Mouse (Mus musculus) midbrain, embryonic 11.5 days (tissue): ENCODE results near the gene Plekhh3. TPM values are rescaled to one million over a fixed set of nuclear protein-coding genes. Genes with fewer than 3 reads are reported as not detected.

Experiments
- microRNA-seq: library from miRNA; unstranded; fragments of <30 nt; microRNA quantifications from one replicate; pipeline ENCODE4, GENCODE M21; 2017
- polyA plus RNA-seq: library from polyadenylated mRNA; unstranded; fragments of >200 nt; fragmentation: Nextera tagmentation; extraction: Ambion mirVana; gene quantifications from 2 replicates; pipeline ENCODE4 v1.2.1, GENCODE M21; 2014

The Plekhh3 gene
- polyA plus RNA-seq, 1 experiment from 2014 or later, result 5.8 TPM

Small RNAs within 50 kb of the gene (microRNA-seq; reads per million reads assigned to microRNA genes)
- not detected for gene Gm27626

Other genes with a start within 250 kb of the Plekhh3 start
- 22.8 and 24.0 TPM in 2 replicates for gene Stat3, start 231.8 kb downstream of the Plekhh3 start, polyA plus RNA-seq
- gene Cavin1, start 200.5 kb downstream of the Plekhh3 start, polyA plus RNA-seq, result 12.5 and 14.8 TPM in 2 replicates
- gene Atp6v0a1, start 161.9 kb downstream of the Plekhh3 start, polyA plus RNA-seq, result 42.5 and 45.9 TPM in 2 replicates
- 6.0 and 6.9 TPM in 2 replicates for gene Naglu, start 101.3 kb downstream of the Plekhh3 start, polyA plus RNA-seq
- 0.10 TPM in 1 of 2 replicates, not detected in the other for gene Hsd17b1, start 92.9 kb downstream of the Plekhh3 start, polyA plus RNA-seq
- gene Coasy, start 88.8 kb downstream of the Plekhh3 start, polyA plus RNA-seq, result 53.2 and 53.3 TPM in 2 replicates
- gene Mlx, start 84.1 kb downstream of the Plekhh3 start, polyA plus RNA-seq, result 38.0 and 47.0 TPM in 2 replicates
- gene Psmc3ip, start 75.9 kb downstream of the Plekhh3 start, polyA plus RNA-seq, result 57.0 and 64.8 TPM in 2 replicates
- 11.0 and 11.4 TPM in 2 replicates for gene Retreg3, start 51.5 kb downstream of the Plekhh3 start, polyA plus RNA-seq
- 96.3 and 108 TPM in 2 replicates for gene Tubg1, start 51.4 kb downstream of the Plekhh3 start, polyA plus RNA-seq
- 3.4 and 5.1 TPM in 2 replicates for gene Tubg2, start 15.4 kb downstream of the Plekhh3 start, polyA plus RNA-seq
- 0.30 and 0.32 TPM in 2 replicates for gene Cntnap1, start 828 bp downstream of the Plekhh3 start, polyA plus RNA-seq
- not detected in 2 replicates for gene Ccr10, start 4.1 kb upstream of the Plekhh3 start, polyA plus RNA-seq
- 10.4 and 10.6 TPM in 2 replicates for gene Ezh1, start 55.1 kb upstream of the Plekhh3 start, polyA plus RNA-seq
- gene Ramp2, start 74.7 kb upstream of the Plekhh3 start, polyA plus RNA-seq, result 65.6 and 73.4 TPM in 2 replicates
- gene Vps25, start 82.4 kb upstream of the Plekhh3 start, polyA plus RNA-seq, result 122 and 130 TPM in 2 replicates
- 4.8 and 5.2 TPM in 2 replicates for gene Wnk4, start 89.2 kb upstream of the Plekhh3 start, polyA plus RNA-seq
- 1.4 and 1.7 TPM in 2 replicates for gene Cntd1, start 107.7 kb upstream of the Plekhh3 start, polyA plus RNA-seq
- 213 and 220 TPM in 2 replicates for gene Coa3, start 107.8 kb upstream of the Plekhh3 start, polyA plus RNA-seq
- gene Becn1, start 130.9 kb upstream of the Plekhh3 start, polyA plus RNA-seq, result 163 and 179 TPM in 2 replicates
- 146 and 154 TPM in 2 replicates for gene Psme3, start 144.9 kb upstream of the Plekhh3 start, polyA plus RNA-seq
- gene Aoc2, start 153.7 kb upstream of the Plekhh3 start, polyA plus RNA-seq, result 1.3 and 1.4 TPM in 2 replicates
- not detected in 2 replicates for gene Aoc3, start 159.3 kb upstream of the Plekhh3 start, polyA plus RNA-seq
- gene G6pc, start 196.2 kb upstream of the Plekhh3 start, polyA plus RNA-seq, result not detected in 2 replicates
- 83.0 and 91.1 TPM in 2 replicates for gene Aarsd1, start 246.3 kb upstream of the Plekhh3 start, polyA plus RNA-seq